Mouse (Mus musculus) ovary, postnatal 14 days (tissue): ENCODE measurements around the gene Ifnb1.
"Not testable (repeated sequence)": the region's sequence is repeated elsewhere in the genome, so short reads cannot be mapped to it uniquely, and the experiment has no call there.

Experiments used
- DNase-seq: peaks from one replicate; pipeline ENCODE4 v3.0.0; 2022; ENCODE audit warnings: low spot score

Gene Ifnb1

GRCm38 (mm10) chr4:88522674-88523073, at the start of gene Ifnb1:
Gene Ifnb1, minus strand, starts transcription at chr4:88522774.
- no peak for DNase-seq

- no peak for DNase-seq
These were observed 49.1 kb upstream of the Ifnb1 start, which contains the start of gene Ifna14 for GRCm38 (mm10) chr4:88571698-88572097. Gene Ifna14, minus strand, starts transcription at chr4:88571798.

DNA sequence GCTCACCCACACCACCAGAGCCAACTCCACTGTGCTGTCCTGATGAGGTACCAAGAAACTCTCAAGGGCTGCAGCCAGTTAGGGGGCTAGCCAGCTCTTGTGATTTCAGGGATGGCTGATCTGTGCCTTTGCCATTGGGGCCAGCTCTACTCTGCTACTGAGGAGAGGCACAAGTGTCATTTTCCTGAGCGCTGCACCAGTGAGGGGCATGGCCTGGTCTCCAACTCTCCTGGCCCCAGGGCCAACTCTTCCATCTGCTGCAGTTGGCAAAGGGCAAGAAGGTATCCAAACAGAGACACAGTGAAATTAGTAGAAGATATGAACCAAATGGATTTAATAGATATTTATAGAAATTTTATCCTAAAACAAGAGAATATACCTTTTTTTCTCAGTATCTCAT, 39.2 kb upstream of the Ifnb1 start:
- DNase-seq = no peak

GRCm38 (mm10) chr4:88558145-88558544, 35.6 kb upstream of the Ifnb1 start, which contains the start of gene Ifna15:
Gene Ifna15, minus strand, starts transcription at chr4:88558245.
- DNase-seq = not testable (repeated sequence)

- DNase-seq = peak; percentile 51
These were observed 27.8 kb upstream of the Ifnb1 start for GRCm38 (mm10) chr4:88550161-88550945.

DNA sequence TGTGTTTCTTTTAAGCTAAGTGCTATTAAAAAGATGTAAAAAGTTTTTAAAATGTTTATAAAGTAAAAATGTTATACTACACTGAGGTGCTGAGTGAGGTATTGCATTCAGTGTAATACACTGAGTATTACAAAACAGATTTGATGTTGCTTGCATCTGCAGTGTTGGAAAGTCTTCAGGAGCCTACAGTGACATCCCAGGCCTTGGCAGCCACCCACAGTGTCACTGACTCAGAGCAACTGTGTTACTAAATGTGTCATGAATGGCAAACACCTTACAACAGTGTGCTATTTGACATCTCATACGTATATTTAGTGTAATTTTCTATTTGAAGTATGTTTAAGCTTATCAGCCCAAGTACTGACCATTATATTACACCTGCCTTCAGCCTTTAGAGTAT, 25.4 kb upstream of the Ifnb1 start:
- DNase-seq = no peak

DNA sequence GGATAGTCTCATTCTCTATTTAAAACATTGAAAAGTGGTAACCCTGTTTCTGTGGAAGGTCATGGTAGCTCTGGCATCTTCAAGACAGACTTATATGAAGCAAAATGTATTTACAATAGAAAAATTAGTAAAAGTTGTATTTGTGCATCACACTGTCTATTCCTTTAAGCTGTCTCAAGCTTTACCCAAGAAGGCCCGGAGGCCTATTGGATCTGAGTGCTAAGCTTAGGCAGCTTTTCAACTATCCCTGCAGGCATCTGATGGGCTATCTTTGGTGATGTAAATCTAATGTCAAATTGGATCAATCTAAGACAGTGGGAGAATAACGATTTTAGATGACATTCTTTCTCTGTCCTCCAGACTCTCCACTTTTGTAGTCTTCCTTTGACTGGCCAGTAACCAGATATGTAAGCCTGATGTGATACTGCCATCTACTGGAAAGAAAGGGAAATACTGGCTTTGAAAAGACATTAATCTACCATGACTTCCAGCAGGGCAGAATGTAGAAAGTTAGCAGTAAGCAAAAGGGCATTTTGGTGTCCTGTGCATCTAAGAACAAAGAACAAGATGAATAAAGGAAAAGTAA, 21.2 kb upstream of the Ifnb1 start:
- DNase-seq = peak; percentile 14

DNA sequence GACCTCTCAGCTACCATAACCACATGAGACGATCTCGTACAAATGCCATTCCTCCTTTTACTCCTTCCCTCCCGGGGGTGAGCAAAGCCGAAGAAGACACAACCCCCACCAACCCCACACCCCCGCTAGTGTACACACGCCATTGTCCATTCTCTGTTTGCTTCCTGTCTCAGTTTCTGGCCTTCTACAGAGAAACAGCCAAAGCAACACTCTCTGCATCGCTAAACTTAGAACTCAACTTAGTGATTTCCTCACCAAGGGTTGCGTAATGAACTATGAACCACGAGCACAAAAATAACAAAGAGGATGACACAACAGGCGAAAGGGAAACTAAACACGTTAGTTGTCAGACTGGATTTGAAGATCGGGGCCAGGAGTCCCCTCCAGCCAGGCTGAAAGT, 14.8 kb upstream of the Ifnb1 start:
- DNase-seq = no peak

DNA sequence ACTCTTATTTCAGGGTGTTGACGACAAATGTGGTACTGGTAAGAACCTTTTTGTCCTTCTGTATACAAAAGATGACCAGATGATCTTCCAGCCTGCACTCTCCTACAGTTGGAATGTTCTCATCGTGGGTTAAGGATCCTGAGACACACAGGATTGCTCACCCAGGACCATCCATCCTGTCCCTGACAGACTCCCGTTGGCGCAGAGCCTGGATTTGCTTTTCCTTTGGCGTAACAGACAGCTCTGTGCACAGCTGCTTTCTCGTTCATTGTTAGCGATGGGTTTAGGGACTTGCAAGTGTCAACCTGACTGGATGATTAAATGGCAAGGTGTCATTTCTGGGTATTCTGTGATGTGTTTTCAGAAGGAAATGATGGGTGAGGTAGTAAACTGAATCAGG, 14.1 kb upstream of the Ifnb1 start:
- no peak for DNase-seq

- DNase-seq = no peak
These were observed 13.2 kb upstream of the Ifnb1 start for GRCm38 (mm10) chr4:88535742-88536141.

- DNase-seq = no peak
These were observed 12.3 kb upstream of the Ifnb1 start for GRCm38 (mm10) chr4:88534903-88535302.

- no peak for DNase-seq
These were observed 10.9 kb upstream of the Ifnb1 start for GRCm38 (mm10) chr4:88533499-88533898.

GRCm38 (mm10) chr4:88530892-88531291, 8.3 kb upstream of the Ifnb1 start:
- DNase-seq = no peak

- no peak for DNase-seq
These were observed 7.7 kb upstream of the Ifnb1 start for GRCm38 (mm10) chr4:88530271-88530670.

DNA sequence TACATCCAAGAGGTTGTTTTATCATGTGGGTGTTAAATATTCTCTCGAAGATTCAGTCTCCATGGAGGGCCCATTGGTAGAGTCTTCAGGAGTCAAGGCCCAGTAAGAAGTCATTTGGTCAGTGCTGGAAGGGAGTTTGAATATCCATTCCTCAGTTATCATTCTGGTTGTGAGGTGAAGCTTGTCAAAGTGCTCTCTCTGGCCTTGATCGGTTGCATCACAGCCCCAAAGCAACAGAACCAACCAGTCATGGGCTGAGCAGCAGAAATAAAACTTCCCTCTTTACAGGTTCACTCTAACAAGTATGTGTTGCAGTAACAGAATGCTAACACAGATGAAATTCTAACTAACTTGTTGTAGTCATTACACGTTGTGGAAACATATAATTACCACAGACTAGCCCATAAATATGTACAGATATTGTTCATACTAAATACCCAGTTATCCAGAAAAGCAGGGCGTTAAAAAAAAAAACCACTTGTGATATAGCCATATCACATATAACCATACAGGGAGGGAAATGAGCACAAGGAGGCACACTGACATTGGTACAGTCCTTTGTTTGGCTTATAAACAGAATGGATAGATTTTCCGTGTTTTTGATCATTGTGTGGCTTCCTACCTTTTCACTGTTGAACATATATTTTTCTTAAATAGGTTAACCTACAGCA, 3.9 kb upstream of the Ifnb1 start:
- no peak for DNase-seq

DNA sequence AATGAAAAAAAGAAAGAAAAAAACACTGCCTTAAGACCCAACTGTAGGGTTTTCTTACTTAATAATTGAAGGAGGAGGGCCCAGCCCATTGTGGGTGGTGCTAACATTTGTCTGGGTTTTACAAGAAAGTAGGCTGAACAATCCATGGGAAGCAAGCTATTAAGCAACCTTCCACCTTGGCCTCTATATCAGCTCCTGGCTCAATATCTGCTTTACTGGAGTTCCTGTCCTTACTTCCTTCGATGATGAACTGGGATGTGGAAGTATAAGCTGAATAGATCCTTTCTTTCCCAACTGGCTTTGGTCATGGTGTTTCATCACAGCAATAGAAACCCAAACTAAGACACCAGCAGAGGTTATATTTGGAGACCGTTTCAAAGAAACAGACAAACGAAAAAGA, 2.8 kb upstream of the Ifnb1 start:
- DNase-seq = no peak

DNA sequence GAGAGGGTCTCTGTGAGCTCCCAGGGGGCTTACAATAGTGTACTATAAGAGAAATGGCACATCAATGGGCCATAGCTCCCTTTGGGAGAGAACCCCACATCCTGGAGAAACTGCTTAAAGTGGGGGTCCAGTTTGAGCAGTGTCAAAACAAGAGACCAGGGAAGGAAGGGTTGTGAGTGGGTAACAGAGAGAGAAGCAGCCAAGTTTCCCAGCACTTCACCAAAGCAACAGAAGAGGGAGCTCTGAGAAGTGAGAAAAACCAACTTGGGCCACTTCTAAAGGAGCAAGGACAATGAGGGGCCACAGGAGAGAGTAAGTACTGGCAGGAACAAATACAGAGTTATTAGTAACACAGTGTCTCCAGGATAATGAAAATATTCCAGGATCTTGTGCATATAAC, 667 bp upstream of the Ifnb1 start:
- no peak for DNase-seq

DNA sequence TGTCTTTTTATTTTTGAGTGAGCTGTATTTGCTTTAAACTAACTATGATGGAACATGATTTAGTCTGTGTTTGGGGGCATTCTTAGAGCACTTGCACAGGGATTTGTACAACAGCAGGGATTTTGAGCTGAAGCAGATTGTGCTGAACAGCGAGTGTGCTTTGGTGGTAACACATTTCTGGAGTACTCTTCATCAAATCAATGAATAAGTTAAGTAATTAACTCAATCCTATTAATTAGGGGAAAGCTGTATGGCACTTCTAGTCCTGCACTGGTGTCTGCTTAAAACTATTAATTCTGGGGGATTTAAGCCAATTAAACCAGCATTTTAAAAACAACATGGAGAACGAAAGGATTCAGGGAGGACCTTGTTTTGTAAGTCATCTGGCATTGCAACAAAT, 4.6 kb downstream of the Ifnb1 start:
- no peak for DNase-seq

GRCm38 (mm10) chr4:88515711-88516211, 6.8 kb downstream of the Ifnb1 start:
- no peak for DNase-seq

DNA sequence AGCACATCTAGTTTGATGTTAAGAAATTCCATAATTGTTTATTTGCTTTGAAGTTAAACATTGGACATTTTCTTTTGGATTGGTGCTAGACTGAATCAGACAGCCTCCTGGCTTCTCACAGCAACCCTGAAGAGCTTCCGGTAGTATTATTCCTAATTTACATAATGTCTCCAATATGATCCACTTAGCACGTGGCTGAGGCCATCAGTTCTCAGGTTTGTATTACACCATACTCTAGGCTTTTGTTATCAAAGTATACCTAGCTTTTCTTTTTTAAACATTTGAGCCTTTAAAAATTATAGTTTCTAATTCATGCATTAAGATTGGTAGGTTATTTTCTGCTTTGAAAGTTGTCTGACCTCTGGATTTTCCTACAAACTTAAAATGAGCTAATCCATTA, 7.3 kb downstream of the Ifnb1 start:
- DNase-seq = no peak

DNA sequence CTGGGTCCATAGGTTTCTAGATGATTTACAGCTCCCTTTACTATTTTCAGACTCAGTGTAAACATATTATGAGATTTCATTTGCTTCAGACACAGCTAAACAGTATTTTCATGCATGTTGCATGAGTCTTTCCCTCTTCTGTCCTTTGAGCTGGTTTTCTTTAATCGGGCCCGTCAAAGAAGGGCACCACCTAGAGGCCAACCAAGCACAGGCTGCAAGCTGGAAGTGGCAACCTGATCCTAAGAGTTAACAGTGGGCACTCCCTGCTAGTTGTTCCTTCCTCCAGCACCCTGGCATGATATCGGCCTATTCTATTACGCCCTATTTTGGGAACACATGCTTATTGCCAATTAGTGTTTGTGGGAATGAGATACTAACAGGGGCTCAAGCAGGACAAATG, 8.2 kb downstream of the Ifnb1 start:
- peak; percentile 40 for DNase-seq

DNA sequence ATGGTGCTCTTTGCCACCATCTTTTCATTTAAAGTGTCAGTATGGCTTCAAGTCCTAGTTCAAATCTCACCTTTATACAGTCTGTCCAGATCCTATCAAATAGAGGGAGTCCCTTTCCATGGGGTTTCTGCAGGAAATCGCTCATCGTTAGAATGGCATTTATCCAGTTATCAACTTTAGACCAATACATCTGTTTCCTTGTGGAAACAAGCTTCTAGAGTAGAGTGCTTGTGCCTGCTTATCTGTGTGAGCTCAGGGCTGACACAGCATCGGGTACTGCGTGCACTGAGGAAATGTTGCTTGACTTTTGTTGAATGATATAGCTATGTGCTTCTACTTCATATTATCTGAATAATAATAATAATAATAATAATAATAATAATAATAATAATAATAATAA, 8.8 kb downstream of the Ifnb1 start:
- DNase-seq = no peak

DNA sequence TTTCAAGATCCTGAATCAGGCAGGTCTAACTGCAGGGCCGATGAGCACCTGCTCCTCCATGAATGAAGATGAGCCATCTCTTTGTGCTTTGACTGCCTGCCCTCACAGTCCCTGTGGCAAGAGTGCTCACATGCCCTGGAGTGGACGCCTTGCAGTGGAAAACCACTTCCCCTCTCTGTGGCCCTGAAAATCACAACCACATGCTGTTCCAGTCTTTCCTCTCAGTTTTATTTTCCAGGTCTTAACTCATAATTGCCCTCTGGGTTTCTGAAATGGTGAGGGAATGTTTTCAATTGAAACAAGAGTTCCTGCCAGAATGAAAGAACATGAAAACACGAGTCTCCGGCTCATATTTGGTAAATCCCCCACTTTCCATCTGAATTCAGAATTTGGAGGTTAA, 18.8 kb downstream of the Ifnb1 start:
- no peak for DNase-seq
